Mouse (Mus musculus) midbrain, embryonic 15.5 days (tissue): Measurements from ENCODE around the gene Gltp. TPM values are rescaled to one million over a fixed set of nuclear protein-coding genes. Genes with fewer than 3 reads are reported as not detected.

Experiments used
- ATAC-seq: fragments of 200-750 bp; cut with Nextera tagmentation; replicated peaks from 2 replicates; pipeline ENCODE4 v1.8.0; 2017; ENCODE audit warnings: moderate TSS enrichment
- H3K27ac ChIP-seq: fragments of 300-500 bp; sonication (generic); 2 replicates; pipeline ENCODE4 v1.5.1; 2015; ENCODE audit warnings: mild to moderate bottlenecking, inconsistent platforms
- H3K27me3 ChIP-seq: fragments of 300-500 bp; sonication (generic); replicated peaks from 2 replicates; pipeline ENCODE4 v1.6.1; 2015; ENCODE audit warnings: inconsistent platforms
- H3K36me3 ChIP-seq: fragments of 300-500 bp; sonication (generic); replicated peaks from 2 replicates; pipeline ENCODE4 v1.6.1; 2015; ENCODE audit warnings: inconsistent platforms
- H3K4me1 ChIP-seq: fragments of 300-500 bp; sonication (generic); 2 replicates; pipeline ENCODE4 v1.6.1; 2015; ENCODE audit warnings: inconsistent platforms
- H3K4me2 ChIP-seq: fragments of 300-500 bp; sonication (generic); 2 replicates; pipeline ENCODE4 v1.6.1; 2015; ENCODE audit warnings: inconsistent platforms, mild to moderate bottlenecking, moderate library complexity
- H3K4me3 ChIP-seq: fragments of 300-500 bp; sonication (generic); 2 replicates; pipeline ENCODE4 v1.5.1; 2015; ENCODE audit warnings: mild to moderate bottlenecking, inconsistent platforms
- H3K9ac ChIP-seq: fragments of 300-500 bp; sonication (generic); 2 replicates; pipeline ENCODE4 v1.6.1; 2015; ENCODE audit warnings: mild to moderate bottlenecking, inconsistent platforms
- H3K9me3 ChIP-seq: fragments of 300-500 bp; sonication (generic); 2 replicates; pipeline ENCODE4 v1.6.1; 2016; ENCODE audit warnings: inconsistent platforms
- WGBS: fragments of 180-500 bp; shearing (Covaris S2); methylation state at CpG from one replicate; pipeline ENCODE4 v1.1.7; 2015; ENCODE audit warnings: mixed read lengths; 5-methylcytosine and 5-hydroxymethylcytosine counted together
- polyA plus RNA-seq: library from polyadenylated mRNA; unstranded; fragments of >200 nt; fragmentation: Nextera tagmentation; extraction: Ambion mirVana; gene quantifications from 2 replicates; pipeline ENCODE4 v1.2.1, GENCODE M21; 2015

Gltp gene
- polyA plus RNA-seq, 1 experiment from 2014 or later, result 34.5 TPM

DNA sequence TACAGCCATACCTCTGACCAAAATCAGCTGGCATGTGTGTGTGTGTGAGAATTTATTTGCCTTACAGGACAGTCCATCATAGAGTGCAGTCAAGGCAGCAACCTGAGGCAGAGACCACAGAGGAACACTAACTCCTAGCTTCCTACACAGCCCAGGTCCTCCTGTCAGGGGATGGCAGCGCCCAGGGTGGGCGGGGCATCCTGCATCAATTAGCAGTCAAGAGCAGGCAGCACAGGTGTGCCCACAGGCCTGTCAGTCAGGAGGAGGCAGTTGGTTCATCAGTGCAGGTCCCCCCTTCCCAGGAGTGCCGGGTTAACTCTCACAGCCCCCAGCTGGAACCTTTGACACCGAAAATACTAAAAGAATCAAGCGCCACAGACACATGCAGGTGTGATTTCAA, 21.8 kb downstream of the Gltp start:
- H3K27ac ChIP-seq, result no peak overlapping the region
- H3K9me3 ChIP-seq, result no peaks in the 10 kb centered on the region
- WGBS, result 87% methylated on average over 5 of the region's 5 CpGs
- peaks cover 10% of the 10 kb centered on the region for H3K4me1 ChIP-seq
- no peaks in the 10 kb centered on the region for H3K27me3 ChIP-seq
- ATAC-seq, result no peak
- H3K9ac ChIP-seq, result no peak overlapping the region
- H3K4me2 ChIP-seq, result no peak overlapping the region
- H3K4me3 ChIP-seq, result no peak overlapping the region
- H3K36me3 ChIP-seq, result no peaks in the 10 kb centered on the region

DNA sequence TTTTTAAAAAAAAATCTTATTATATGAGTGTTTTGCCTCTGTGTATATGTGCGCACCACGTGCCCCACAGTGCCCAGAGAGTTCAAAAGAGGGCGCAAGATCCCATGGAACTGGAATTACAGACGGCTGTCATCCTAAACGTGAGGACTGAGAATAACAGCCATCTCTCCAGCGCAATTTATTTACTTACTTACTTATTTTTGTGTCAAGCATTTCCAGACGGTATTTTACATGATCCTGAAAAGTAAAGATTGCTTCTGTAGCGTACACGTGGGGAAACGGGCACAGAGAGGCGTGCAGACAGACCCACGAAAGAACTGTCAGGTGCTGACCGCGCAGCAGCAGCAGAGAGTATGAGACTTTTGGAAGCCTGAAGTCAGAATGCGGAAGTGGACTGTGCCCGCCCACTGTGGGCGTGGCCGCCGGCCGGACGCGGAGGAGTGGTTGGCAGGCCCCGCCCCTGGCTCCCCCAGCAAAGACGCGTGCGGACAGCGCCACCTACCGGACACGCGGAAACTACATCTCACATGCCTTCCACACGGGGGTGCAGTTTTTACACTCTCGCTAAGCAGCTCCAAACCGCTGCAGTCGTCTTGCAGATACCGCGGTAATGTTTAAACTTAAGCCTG, 23.4 kb downstream of the Gltp start:
- peak overlapping the region; percentile 23 for H3K27ac ChIP-seq
- H3K9ac ChIP-seq, result peak overlapping the region; percentile 20; the same call in 1 of the 2 replicates
- peak overlapping the region; percentile 53 for H3K4me2 ChIP-seq
- H3K9me3 ChIP-seq, result no peaks in the 10 kb centered on the region
- H3K4me1 ChIP-seq, result peaks cover 10% of the 10 kb centered on the region
- 3% methylated on average over 36 of the region's 36 CpGs for WGBS
- peak overlapping the region; percentile 32 for H3K4me3 ChIP-seq
- ATAC-seq, result peak; percentile 92
- no peaks in the 10 kb centered on the region for H3K36me3 ChIP-seq
- H3K27me3 ChIP-seq, result no peaks in the 10 kb centered on the region

DNA sequence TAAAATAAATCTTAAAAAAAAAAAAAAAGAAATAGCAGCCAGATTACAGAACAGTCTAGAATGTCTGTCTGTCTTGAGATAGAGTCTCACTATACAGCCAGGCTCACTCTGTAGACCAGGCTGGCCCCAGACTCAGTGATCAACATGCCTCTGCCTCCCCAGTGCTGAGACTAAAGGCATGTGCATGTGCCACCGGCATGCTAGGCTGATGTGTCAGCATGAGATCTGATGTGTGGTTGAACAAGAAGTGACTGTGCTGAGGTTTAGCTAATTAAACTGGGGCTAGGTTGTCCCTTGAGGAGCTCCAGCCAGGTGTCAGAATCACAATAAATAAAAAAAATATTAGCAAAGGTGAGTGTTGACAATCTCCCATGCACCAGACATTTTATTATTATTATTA, 24.1 kb downstream of the Gltp start:
- Histone ChIP-seq H3K4me2 (no peak overlapping the region; the same call in 1 of the 2 replicates), H3K4me3 (no peak overlapping the region), H3K9ac (no peak overlapping the region), H3K27me3 (no peaks in the 10 kb centered on the region), H3K4me1 (peaks cover 10% of the 10 kb centered on the region), H3K27ac (no peak overlapping the region), H3K36me3 (no peaks in the 10 kb centered on the region), H3K9me3 (no peaks in the 10 kb centered on the region)
- WGBS, result 52% methylated on average over 1 of the region's 1 CpGs
- no peak for ATAC-seq

DNA sequence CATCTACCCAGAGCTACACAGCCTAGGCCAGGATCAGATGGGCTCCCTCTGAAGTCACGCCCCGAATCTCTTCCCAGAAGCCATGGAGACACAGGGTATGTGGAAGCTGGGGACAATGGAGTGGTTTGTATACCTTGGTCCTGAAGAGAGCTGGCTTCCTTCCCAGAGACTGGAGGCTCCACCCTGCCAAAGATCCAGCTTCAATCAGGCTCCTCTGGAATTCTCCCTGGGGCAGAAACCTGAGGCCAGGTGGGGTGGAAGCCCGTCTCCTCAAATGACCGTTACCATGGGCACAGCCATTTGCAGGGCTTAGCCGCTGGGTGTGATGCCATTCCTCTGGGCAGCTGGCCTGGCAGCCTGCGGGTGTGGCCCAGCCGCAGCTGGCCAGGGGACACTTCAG, 26.0 kb downstream of the Gltp start:
- WGBS, result 77% methylated on average over 7 of the region's 7 CpGs
- Histone ChIP-seq H3K9ac (no peak overlapping the region), H3K4me3 (no peak overlapping the region), H3K27me3 (no peaks in the 10 kb centered on the region), H3K27ac (no peak overlapping the region), H3K9me3 (no peaks in the 10 kb centered on the region), H3K4me2 (no peak overlapping the region), H3K4me1 (peaks cover 10% of the 10 kb centered on the region), H3K36me3 (no peaks in the 10 kb centered on the region)
- no peak for ATAC-seq

DNA sequence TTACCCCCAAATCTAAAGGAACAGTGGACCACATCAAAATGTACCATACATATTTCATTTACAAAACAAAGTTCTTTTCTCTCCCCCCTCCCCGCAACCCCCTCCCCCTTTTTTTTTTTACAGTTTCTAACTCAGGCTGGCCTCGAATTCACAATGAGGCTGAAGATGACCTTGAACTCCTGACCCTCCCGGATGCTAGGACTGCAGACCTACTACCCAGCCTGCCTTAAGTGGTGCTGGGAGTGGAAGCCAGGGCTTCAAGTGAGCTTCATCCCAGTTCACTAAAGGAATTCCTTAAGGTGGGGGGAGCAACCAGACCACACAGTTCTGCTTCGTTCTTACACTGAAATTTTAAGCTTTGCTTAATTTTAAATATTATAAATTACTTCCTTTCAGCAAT, 26.6 kb downstream of the Gltp start:
- ATAC-seq, result no peak

DNA sequence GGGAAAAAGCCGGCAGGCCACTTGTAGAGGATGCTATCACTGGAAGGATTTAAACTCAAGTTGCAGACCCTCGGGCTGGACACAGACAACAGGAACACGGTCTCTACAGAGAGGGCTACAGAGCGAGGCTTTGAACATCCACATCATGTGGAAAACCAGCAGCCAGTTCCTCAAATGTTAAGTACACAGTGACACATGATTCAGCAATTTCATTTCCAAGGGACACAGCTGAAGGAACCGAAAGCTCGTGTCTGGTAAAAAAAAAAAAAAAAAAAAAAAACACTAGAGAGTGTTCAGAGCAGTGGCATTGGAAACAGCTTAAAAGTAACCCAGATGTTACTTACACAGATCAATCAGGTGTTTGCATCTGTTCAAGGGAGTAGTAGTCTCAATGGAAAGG, 29.8 kb downstream of the Gltp start:
- H3K9ac ChIP-seq, result no peak overlapping the region
- no peak overlapping the region for H3K4me3 ChIP-seq
- WGBS, result 77% methylated on average over 6 of the region's 6 CpGs
- no peaks in the 10 kb centered on the region for H3K9me3 ChIP-seq
- H3K27me3 ChIP-seq, result peaks cover 34% of the 10 kb centered on the region
- H3K36me3 ChIP-seq, result no peaks in the 10 kb centered on the region
- no peak overlapping the region for H3K27ac ChIP-seq
- H3K4me1 ChIP-seq, result peaks cover 11% of the 10 kb centered on the region
- H3K4me2 ChIP-seq, result no peak overlapping the region
- no peak for ATAC-seq

More for the DNA sequence above, 26.6 kb downstream of the Gltp start:
- Histone ChIP-seq H3K4me3 (no peak overlapping the region), H3K27ac (no peak overlapping the region), H3K4me1 (peaks cover 10% of the 10 kb centered on the region), H3K27me3 (peaks cover 3% of the 10 kb centered on the region), H3K9ac (no peak overlapping the region), H3K4me2 (no peak overlapping the region), H3K36me3 (no peaks in the 10 kb centered on the region), H3K9me3 (no peaks in the 10 kb centered on the region)
- 82% methylated on average over 4 of the region's 4 CpGs for WGBS

DNA sequence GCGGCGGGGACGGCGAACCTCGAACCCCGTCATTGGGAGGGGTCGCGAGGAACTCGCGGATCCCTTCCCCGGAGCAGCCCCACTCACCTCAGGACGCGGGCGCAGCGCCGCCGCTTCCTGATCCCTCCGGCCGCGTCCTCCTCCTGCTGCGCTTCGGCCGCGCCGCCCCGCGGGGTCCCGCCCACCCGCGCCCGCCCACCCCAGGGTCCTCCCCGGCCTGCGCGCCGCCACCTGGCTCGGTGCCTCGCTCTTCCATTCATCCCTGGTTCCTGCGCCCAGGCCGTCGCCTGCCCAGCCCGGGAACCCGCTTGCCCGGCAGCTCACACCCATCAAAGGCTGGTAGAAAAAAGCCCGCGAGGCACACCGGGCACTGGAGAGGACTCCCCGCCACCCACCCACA, 32.5 kb downstream of the Gltp start, which contains the start of gene Trpv4:
Trpv4 (minus strand) TSS at position 167 of the 400 bp plus-strand sequence.
- no peaks in the 10 kb centered on the region for H3K9me3 ChIP-seq
- H3K4me3 ChIP-seq, result peak within 1 kb of the TSS; percentile 36
- no peaks in the 10 kb centered on the region for H3K36me3 ChIP-seq
- 0% methylated on average over 38 of the region's 47 CpGs for WGBS
- H3K4me1 ChIP-seq, result peaks cover 11% of the 10 kb centered on the region
- H3K27me3 ChIP-seq, result peaks cover 36% of the 10 kb centered on the region
- peak within 1 kb of the TSS; percentile 22; the same call in 1 of the 2 replicates for H3K9ac ChIP-seq
- H3K27ac ChIP-seq, result no peak within 1 kb of the TSS
- 0 out of 2 replicates have a peak, but pooled peaks have one; percentile 48 for ATAC-seq
- H3K4me2 ChIP-seq, result peak within 1 kb of the TSS; percentile 68

DNA sequence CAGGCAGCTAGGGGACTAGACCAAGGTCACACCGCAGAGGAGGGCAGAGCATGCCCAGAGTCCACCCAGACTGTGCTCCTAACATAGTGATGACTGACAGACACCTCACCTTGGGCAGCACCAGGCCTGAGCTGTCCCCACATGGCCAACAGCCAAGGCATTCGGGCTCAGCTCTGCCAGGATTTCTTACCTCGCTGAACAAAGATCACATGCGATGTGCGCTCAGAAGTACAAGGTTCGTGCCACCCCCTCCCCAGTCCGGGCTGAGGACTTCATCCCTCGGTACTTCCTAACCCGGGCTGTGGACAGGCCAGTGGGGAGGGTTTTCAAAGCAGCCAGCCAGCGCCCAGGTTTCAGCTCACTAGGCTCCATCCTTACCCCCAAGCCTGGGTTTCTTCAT, 33.4 kb downstream of the Gltp start:
- H3K4me1 ChIP-seq, result peaks cover 11% of the 10 kb centered on the region
- no peak overlapping the region for H3K27ac ChIP-seq
- WGBS, result 21% methylated on average over 10 of the region's 10 CpGs
- peaks cover 39% of the 10 kb centered on the region for H3K27me3 ChIP-seq
- H3K9me3 ChIP-seq, result no peaks in the 10 kb centered on the region
- peak overlapping the region; percentile 36; the same call in 1 of the 2 replicates for H3K4me3 ChIP-seq
- peak overlapping the region; percentile 68 for H3K4me2 ChIP-seq
- H3K36me3 ChIP-seq, result no peaks in the 10 kb centered on the region
- no peak for ATAC-seq
- no peak overlapping the region for H3K9ac ChIP-seq

DNA sequence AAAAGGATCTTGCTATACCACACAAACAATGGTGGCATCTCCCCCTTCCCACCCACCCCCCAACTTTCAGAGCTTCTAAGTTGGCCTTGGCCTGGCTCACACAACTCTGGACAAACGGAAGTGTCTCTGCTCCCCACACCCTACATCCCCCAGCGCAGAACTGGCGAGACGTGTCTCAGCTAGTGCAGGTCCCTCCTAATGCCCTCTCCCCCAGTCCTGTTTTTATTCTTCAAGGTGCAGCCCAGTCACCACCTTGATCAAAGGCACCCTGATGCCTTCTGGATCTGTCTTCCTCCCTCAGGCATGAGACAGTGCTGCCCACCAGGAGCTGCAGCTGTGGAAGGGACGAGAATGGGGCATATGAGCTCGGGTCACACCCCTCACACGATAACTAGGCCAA, 34.5 kb downstream of the Gltp start:
- Histone ChIP-seq H3K27ac (no peak overlapping the region), H3K4me1 (peaks cover 11% of the 10 kb centered on the region), H3K9ac (no peak overlapping the region), H3K4me3 (no peak overlapping the region), H3K27me3 (peaks cover 39% of the 10 kb centered on the region), H3K36me3 (no peaks in the 10 kb centered on the region), H3K4me2 (no peak overlapping the region), H3K9me3 (no peaks in the 10 kb centered on the region)
- WGBS, result 81% methylated on average over 7 of the region's 7 CpGs
- no peak for ATAC-seq

DNA sequence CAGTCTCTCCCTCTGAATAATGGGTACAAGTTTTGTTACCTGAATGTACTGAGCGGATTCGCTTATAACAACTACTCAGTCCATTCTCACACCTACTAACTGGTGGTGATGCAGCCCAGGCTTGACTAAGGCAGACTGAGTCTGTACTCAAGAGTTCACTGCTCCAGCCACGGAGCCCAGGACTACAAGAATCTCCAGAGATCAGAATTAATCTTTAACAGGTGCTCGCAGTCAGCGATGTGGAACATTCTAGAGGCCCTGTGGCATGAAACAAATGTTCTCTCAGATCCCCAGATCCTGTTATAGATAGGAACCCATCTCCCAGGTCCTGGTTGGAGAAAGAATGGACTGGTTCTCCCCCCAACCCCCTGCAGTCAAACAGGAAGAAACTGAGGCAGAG, 35.1 kb downstream of the Gltp start:
- Histone ChIP-seq H3K27me3 (peaks cover 39% of the 10 kb centered on the region), H3K9me3 (no peaks in the 10 kb centered on the region), H3K36me3 (no peaks in the 10 kb centered on the region), H3K4me1 (peaks cover 16% of the 10 kb centered on the region), H3K4me2 (no peak overlapping the region), H3K4me3 (no peak overlapping the region), H3K9ac (no peak overlapping the region), H3K27ac (no peak overlapping the region)
- ATAC-seq, result no peak
- WGBS, result 91% methylated on average over 5 of the region's 5 CpGs

DNA sequence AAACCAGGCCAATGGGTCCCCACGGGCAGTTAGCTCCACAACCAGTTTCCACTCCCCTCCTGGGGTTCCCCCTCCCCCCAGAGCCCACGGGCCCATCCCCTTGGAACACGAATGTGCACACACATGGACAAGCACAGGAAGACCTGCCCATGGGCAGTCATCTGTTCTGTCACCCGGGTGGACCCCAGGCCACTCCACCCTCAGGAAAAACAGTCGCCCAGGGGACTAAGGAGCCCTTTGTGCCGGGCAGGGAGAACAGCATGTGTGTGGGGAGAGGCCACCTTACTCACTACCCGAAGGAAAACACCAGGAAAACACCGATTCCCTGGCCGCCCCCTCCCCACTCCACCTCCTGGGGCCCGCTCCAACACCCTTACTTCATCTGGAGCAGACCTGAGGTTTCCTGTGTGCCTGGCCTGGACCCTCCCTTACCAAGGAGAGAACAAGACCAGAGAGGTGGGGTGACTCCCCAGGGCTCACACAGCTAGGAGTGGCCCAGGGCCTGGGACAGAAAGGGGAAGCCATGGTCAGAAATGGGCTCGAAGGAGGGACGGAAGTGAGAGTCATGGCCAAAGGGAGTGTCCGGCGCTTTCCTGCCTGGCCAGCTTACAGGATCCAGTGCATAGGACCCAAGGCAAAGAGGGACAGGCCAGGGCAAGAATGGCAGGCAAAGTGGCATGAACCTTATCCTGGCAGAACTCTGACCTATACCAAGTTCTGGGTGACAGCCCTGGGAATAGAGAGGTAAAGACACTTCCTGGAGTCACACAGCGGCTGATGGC, 36.9 kb downstream of the Gltp start:
- Histone ChIP-seq H3K4me2 (no peak overlapping the region), H3K4me3 (no peak overlapping the region), H3K4me1 (peaks cover 25% of the 10 kb centered on the region), H3K27ac (no peak overlapping the region), H3K9me3 (no peaks in the 10 kb centered on the region), H3K9ac (no peak overlapping the region), H3K36me3 (no peaks in the 10 kb centered on the region), H3K27me3 (peaks cover 34% of the 10 kb centered on the region)
- WGBS, result 80% methylated on average over 14 of the region's 15 CpGs
- ATAC-seq, result no peak

DNA sequence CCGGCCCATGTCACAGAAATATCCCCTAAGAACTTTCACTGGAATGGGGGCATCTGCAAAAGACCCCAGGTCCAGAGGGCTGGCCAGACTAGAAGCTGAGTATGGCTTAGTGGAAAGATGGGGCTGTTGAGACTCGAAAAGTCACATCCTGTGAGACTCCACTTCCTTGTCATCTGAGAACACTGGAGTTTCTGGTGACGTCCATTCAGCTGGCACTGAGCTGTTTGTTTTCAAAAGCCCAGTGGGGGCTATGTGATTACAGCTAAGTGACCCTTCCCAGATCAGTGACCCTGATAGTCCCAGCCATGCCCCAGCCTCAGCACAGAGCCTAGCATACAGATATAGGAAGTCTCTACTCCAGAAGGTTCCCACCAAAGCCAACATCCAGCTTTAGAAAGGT, 39.3 kb downstream of the Gltp start:
- no peak for ATAC-seq
- no peak overlapping the region for H3K4me3 ChIP-seq
- 29% methylated on average over 3 of the region's 3 CpGs for WGBS
- H3K9ac ChIP-seq, result no peak overlapping the region
- peaks cover 14% of the 10 kb centered on the region for H3K27me3 ChIP-seq
- H3K4me1 ChIP-seq, result peaks cover 29% of the 10 kb centered on the region
- no peak overlapping the region for H3K4me2 ChIP-seq
- no peaks in the 10 kb centered on the region for H3K9me3 ChIP-seq
- H3K36me3 ChIP-seq, result no peaks in the 10 kb centered on the region
- no peak overlapping the region for H3K27ac ChIP-seq
